Mouse (Mus musculus) gastrocnemius, postnatal 25 days (tissue): Measurements from ENCODE around the gene Cnot3. TPM values are rescaled to one million over a fixed set of nuclear protein-coding genes. Genes with fewer than 3 reads are reported as not detected.
"Not testable (repeated sequence)": the region's sequence is repeated elsewhere in the genome, so short reads cannot be mapped to it uniquely, and the experiment has no call there.

ENCODE experiments used
- DNase-seq: peaks from one replicate; pipeline ENCODE4 v3.0.0; 2022
- microRNA-seq, 2 experiments: library from miRNA; unstranded; fragments of <30 nt; microRNA quantifications; one replicate each; pipeline ENCODE4 v1.2.0; 2021; ENCODE audit warnings: borderline replicate concordance in 2 of 2
- total RNA-seq, 2 experiments: library from RNA; stranded (reverse); gene quantifications; 1 replicate in 1 of 2; 2 replicates in 1 of 2; pipeline ENCODE4 v1.2.3; 2021

Cnot3 gene
- total RNA-seq, 2 experiments from 2014 or later, result 17.1 to 17.4 TPM

- DNase-seq, result not testable (repeated sequence)
These were observed 49.9 kb downstream of the Cnot3 start for GRCm38 (mm10) chr7:3694949-3695305.

GRCm38 (mm10) chr7:3698471-3698870, 53.4 kb downstream of the Cnot3 start:
- DNase-seq, result no peak

- DNase-seq, result no peak
These were observed 58.2 kb downstream of the Cnot3 start for GRCm38 (mm10) chr7:3703148-3703878.

- DNase-seq, result peak; percentile 93
These were observed 58.9 kb downstream of the Cnot3 start, which contains the start of gene Rps9 for GRCm38 (mm10) chr7:3703879-3704441. Rps9 (plus strand) TSS chr7:3703993.

GRCm38 (mm10) chr7:3704475-3704874, 59.4 kb downstream of the Cnot3 start:
- DNase-seq, result no peak

GRCm38 (mm10) chr7:3705461-3705860, 60.4 kb downstream of the Cnot3 start:
- not testable (repeated sequence) for DNase-seq

- no peak for DNase-seq
These were observed 60.8 kb downstream of the Cnot3 start for GRCm38 (mm10) chr7:3705911-3706310.

GRCm38 (mm10) chr7:3706343-3706934, 61.4 kb downstream of the Cnot3 start:
- no peak for DNase-seq

GRCm38 (mm10) chr7:3707027-3707426, 62.0 kb downstream of the Cnot3 start:
- no peak for DNase-seq

GRCm38 (mm10) chr7:3707568-3708413, 62.7 kb downstream of the Cnot3 start:
- no peak for DNase-seq

GRCm38 (mm10) chr7:3708447-3708980, 63.4 kb downstream of the Cnot3 start:
- DNase-seq, result not testable (repeated sequence)

GRCm38 (mm10) chr7:3709000-3709399, 63.9 kb downstream of the Cnot3 start:
- DNase-seq, result no peak

Small RNAs within 50 kb of the gene (microRNA-seq; reads per million reads assigned to microRNA genes)
- 0.79 to 2.9 reads per million in 2 experiments for gene Mir3572

Other genes starting within 250 kb of the Cnot3 start
- gene Cacng6, start 221.1 kb upstream of the Cnot3 start, total RNA-seq, result 100 to 1,000 TPM in 1 of 2 experiments, 10 to 100 TPM in 1; 99.3 to 101 TPM
- gene Tarm1, start 142.6 kb upstream of the Cnot3 start, total RNA-seq, result not detected
- under 1 TPM; 0.15 to 0.56 TPM for gene Oscar, start 29.1 kb upstream of the Cnot3 start, total RNA-seq
- gene Ndufa3, start 27.9 kb upstream of the Cnot3 start, total RNA-seq, result 100 to 1,000 TPM; 951 to 953 TPM
- 10 to 100 TPM; 12.8 to 13.6 TPM for gene Tfpt, start 15.3 kb upstream of the Cnot3 start, total RNA-seq
- 10 to 100 TPM; 21.3 to 21.8 TPM for gene Prpf31, start 15.3 kb upstream of the Cnot3 start, total RNA-seq
- 1 to 10 TPM; 4.2 to 4.3 TPM for gene Leng1, start 20.6 kb downstream of the Cnot3 start, total RNA-seq
- under 1 TPM; 0.70 to 0.87 TPM for gene Tmc4, start 32.3 kb downstream of the Cnot3 start, total RNA-seq
- gene Tsen34, start 47.6 kb downstream of the Cnot3 start, total RNA-seq, result 10 to 100 TPM; 28.2 to 28.4 TPM
- gene Mboat7, start 48.3 kb downstream of the Cnot3 start, total RNA-seq, result 10 to 100 TPM in 1 of 2 experiments, 1 to 10 TPM in 1; 8.1 to 11.2 TPM
- 100 to 1,000 TPM; 374 to 415 TPM for gene Rps9, start 58.7 kb downstream of the Cnot3 start, total RNA-seq
- gene Pirb, start 75.1 kb downstream of the Cnot3 start, total RNA-seq, result 1 to 10 TPM in 1 of 2 experiments, under 1 TPM in 1; 0.67 to 1.0 TPM
- under 1 TPM in 1 of 2 experiments, not detected in 1; 0.18 TPM for gene Gm15448, start 180.4 kb downstream of the Cnot3 start, total RNA-seq
- under 1 TPM in 1 of 2 experiments, not detected in 1; 0.13 TPM for gene Pira2, start 199.8 kb downstream of the Cnot3 start, total RNA-seq